Mouse (Mus musculus) intestine, postnatal 0 days (tissue): ENCODE results near the gene Msln. TPM values are rescaled to one million over a fixed set of nuclear protein-coding genes. Genes with fewer than 3 reads are reported as not detected.

Source experiments
- ATAC-seq: fragments of 200-750 bp; cut with Nextera tagmentation; 2 replicates; pipeline ENCODE4 v1.8.0; 2017; ENCODE audit warnings: mild to moderate bottlenecking, moderate TSS enrichment, moderate library complexity
- H3K27ac ChIP-seq: fragments of 300-500 bp; sonication (generic); 2 replicates; pipeline ENCODE4 v1.5.1; 2014; ENCODE audit warnings: mild to moderate bottlenecking, low read depth, low read length, moderate library complexity
- H3K27me3 ChIP-seq: fragments of 300-500 bp; sonication (generic); replicated peaks from 2 replicates; pipeline ENCODE4 v1.6.1; 2014; ENCODE audit warnings: low read length, mixed read lengths; ENCODE audit not compliant: control insufficient read depth, insufficient read depth
- H3K36me3 ChIP-seq: fragments of 300-500 bp; sonication (generic); 2 replicates; pipeline ENCODE4 v1.6.1; 2014; ENCODE audit warnings: mild to moderate bottlenecking, moderate library complexity; ENCODE audit not compliant: control insufficient read depth, insufficient read depth
- H3K4me1 ChIP-seq: fragments of 300-500 bp; sonication (generic); replicated peaks from 2 replicates; pipeline ENCODE4 v1.6.1; 2014; ENCODE audit warnings: antibody characterized with exemption, low read length, mixed read lengths; ENCODE audit not compliant: control insufficient read depth, insufficient read depth
- H3K4me2 ChIP-seq: fragments of 300-500 bp; sonication (generic); replicated peaks from 2 replicates; pipeline ENCODE4 v1.6.1; 2014; ENCODE audit warnings: low read depth, mild to moderate bottlenecking, moderate library complexity
- H3K4me3 ChIP-seq: fragments of 300-500 bp; sonication (generic); 2 replicates; pipeline ENCODE4 v1.5.1; 2014; ENCODE audit warnings: low read depth, low read length
- H3K9ac ChIP-seq: fragments of 300-500 bp; sonication (generic); 2 replicates; pipeline ENCODE4 v1.6.1; 2014; ENCODE audit warnings: mild to moderate bottlenecking, low read depth, low read length
- H3K9me3 ChIP-seq: fragments of 300-500 bp; sonication (generic); 2 replicates; pipeline ENCODE4 v1.6.1; 2016; ENCODE audit warnings: mixed run types; ENCODE audit not compliant: control insufficient read depth
- CTCF ChIP-seq: sonication (generic); IDR thresholded peaks from 2 replicates; pipeline ENCODE4 v1.5.1; 2016; ENCODE audit warnings: low read depth, mild to moderate bottlenecking, control low read depth, antibody characterized with exemption, moderate library complexity
- WGBS: fragments of 180-500 bp; shearing (Covaris S2); extraction: QIAGEN DNeasy Blood & Tissue Kit; methylation state at CpG from one replicate; pipeline ENCODE4 v1.1.7; 2014; 5-methylcytosine and 5-hydroxymethylcytosine counted together
- polyA plus RNA-seq: library from polyadenylated mRNA; unstranded; fragments of >200 nt; fragmentation: Nextera tagmentation; extraction: Ambion mirVana; gene quantifications from 2 replicates; pipeline ENCODE4 v1.2.1, GENCODE M21; 2015

The Msln gene
- polyA plus RNA-seq, 1 experiment from 2014 or later = 48.2 TPM

DNA sequence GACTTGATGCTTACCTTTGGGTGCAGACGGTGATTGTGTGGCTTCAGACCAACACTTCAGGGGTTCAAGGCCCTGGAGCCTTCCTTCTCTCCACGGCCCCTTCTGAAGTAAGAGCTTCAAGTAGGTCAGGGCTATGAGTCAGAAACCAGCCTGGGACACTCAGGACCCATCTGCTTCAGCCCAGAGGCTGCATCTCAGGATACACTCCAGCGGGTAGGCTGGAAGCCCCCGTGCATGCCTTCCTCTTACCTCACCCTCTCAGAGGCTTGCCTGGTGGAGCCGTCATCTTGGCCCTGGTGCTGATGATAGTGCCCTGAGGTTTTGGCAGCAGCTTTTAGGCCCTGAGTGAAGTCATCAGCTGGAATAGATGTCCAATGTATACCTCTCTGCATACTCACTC lies 18.9 kb downstream of the Msln start:
- H3K4me1 ChIP-seq = no peaks in the 10 kb centered on the region
- H3K4me3 ChIP-seq = no peak overlapping the region
- WGBS = 85% methylated on average over 5 of the region's 5 CpGs
- no peak for TF ChIP-seq CTCF
- no peak for ATAC-seq
- no peaks in the 10 kb centered on the region for H3K9me3 ChIP-seq
- no peak overlapping the region for H3K27ac ChIP-seq
- H3K36me3 ChIP-seq = no peaks in the 10 kb centered on the region; the same call in 1 of the 2 replicates
- no peak overlapping the region for H3K9ac ChIP-seq
- no peak overlapping the region for H3K4me2 ChIP-seq
- H3K27me3 ChIP-seq = no peaks in the 10 kb centered on the region

- no peaks in the 10 kb centered on the region for H3K27me3 ChIP-seq
- H3K27ac ChIP-seq = no peak overlapping the region
- no peak overlapping the region for H3K4me3 ChIP-seq
- H3K4me2 ChIP-seq = no peak overlapping the region
- H3K4me1 ChIP-seq = 0 out of 2 replicates have a peak, but pooled peaks cover 4% of the 10 kb centered on the region
- no peak overlapping the region for H3K9ac ChIP-seq
- no peaks in the 10 kb centered on the region for H3K9me3 ChIP-seq
- peak; percentile 97 for TF ChIP-seq CTCF
- H3K36me3 ChIP-seq = no peaks in the 10 kb centered on the region; the same call in 1 of the 2 replicates
- no peak for ATAC-seq
- WGBS = 11% methylated on average over 2 of the region's 2 CpGs
These were observed 22.1 kb downstream of the Msln start for GRCm38 (mm10) chr17:25732082-25732481.

- Histone ChIP-seq H3K9ac (peak overlapping the region; percentile 72), H3K4me1 (peaks cover 4% of the 10 kb centered on the region; the same call in 1 of the 2 replicates), H3K4me3 (peak overlapping the region; percentile 59), H3K27ac (no peak overlapping the region), H3K36me3 (peaks cover 3% of the 10 kb centered on the region; the same call in 1 of the 2 replicates), H3K27me3 (no peaks in the 10 kb centered on the region), H3K4me2 (peak overlapping the region; percentile 89), H3K9me3 (no peaks in the 10 kb centered on the region)
- no peak for TF ChIP-seq CTCF
- WGBS = 12% methylated on average over 4 of the region's 4 CpGs
- no peak for ATAC-seq
These were observed 26.2 kb downstream of the Msln start for GRCm38 (mm10) chr17:25728009-25728270.

DNA sequence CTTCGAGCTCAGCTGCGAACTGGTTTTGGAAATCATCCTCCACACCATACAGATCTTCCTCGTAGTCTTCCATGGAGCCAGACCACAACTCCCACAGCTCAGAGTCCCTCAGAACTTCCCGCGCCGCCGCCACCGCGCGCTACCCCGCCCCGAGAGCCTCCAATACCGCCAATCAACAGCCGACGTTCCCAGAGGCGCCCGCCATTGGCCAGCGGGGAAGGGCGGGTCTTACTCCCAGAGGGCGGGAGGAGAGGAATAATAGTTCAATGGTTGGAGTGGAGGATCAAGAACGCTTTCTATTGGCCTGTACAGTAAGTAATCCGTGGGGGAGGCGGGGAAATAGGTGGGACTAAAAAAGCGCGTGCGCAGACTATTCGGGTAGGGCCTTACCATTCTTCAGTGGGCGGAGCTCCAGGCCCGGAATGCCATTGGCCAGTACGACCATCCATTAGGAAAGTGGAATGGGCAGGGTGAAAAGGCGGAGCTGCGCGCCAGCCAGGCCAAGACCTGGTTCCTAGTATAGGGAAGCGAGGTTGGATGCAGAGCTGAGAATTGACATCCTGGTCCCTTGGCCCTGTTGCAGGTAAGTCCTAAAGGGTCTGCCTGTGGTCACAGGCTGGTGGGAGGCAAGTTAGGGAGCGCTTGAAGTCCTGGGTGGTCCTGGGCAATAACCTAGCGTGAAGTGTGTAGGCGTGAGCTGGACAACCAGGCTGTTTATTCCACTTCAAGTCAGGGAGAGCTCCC lies 26.7 kb downstream of the Msln start, which contains the start of the genes Chtf18 and Rpusd1:
TSS of gene Chtf18 (minus strand) at position 155 of the 744 bp plus-strand sequence.
TSS of gene Rpusd1 (plus strand) at position 406 of the 744 bp plus-strand sequence.
- peak; percentile 98 for ATAC-seq
- peak within 1 kb of the TSS; percentile 72 for H3K9ac ChIP-seq
- no peaks in the 10 kb centered on the region for H3K27me3 ChIP-seq
- H3K4me1 ChIP-seq = peaks cover 4% of the 10 kb centered on the region; the same call in 1 of the 2 replicates
- H3K9me3 ChIP-seq = no peaks in the 10 kb centered on the region
- peaks cover 8% of the 10 kb centered on the region; the same call in 1 of the 2 replicates for H3K36me3 ChIP-seq
- H3K27ac ChIP-seq = no peak within 1 kb of the TSS
- no peak for TF ChIP-seq CTCF
- WGBS = under 1% methylated on average over 37 of the region's 37 CpGs
- peak within 1 kb of the TSS; percentile 59 for H3K4me3 ChIP-seq
- peak within 1 kb of the TSS; percentile 93 for H3K4me2 ChIP-seq

DNA sequence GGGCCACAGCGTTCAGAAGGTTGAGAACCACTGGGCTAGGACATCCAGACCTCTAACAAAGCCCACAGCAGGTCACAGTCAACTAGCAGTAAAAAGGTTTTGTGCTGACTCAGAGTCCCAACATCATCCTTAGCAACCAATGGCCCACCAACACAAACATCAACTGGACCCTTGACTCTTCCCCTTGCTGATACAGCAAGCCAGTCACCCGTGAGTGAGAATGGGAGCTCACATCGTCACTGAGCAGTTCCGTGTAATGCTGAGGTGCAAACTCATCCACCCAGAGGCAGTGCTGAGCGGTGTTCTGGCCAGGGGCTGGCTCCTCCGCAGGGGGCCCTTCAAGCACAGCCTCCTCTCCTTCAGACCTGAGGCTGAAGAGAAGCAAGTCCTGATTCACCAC lies 28.9 kb downstream of the Msln start:
- Histone ChIP-seq H3K9me3 (no peaks in the 10 kb centered on the region), H3K4me1 (peaks cover 4% of the 10 kb centered on the region; the same call in 1 of the 2 replicates), H3K27me3 (no peaks in the 10 kb centered on the region), H3K4me3 (no peak overlapping the region), H3K36me3 (peaks cover 24% of the 10 kb centered on the region; the same call in 1 of the 2 replicates), H3K9ac (no peak overlapping the region), H3K27ac (no peak overlapping the region), H3K4me2 (no peak overlapping the region)
- no peak for TF ChIP-seq CTCF
- ATAC-seq = no peak
- WGBS = 86% methylated on average over 6 of the region's 6 CpGs

DNA sequence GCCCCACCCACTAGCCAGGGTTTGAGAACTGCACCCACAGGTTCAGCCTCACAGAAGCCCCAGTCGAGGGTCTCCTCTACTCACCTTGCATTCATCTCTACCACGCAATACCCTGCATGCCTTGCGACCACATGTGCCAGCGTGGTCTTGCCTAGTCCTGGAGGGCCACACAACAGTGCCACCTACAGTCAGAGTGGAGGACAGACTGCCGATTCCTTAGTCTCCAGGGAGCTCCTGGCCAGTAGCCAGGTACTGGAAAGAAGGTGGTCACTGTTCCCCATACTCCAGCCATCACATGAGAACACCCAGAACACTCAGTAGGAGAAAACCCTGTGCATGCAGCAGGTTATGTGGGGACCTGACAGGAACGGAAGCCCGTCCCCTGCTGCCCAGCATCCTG lies 30.3 kb downstream of the Msln start:
- no peaks in the 10 kb centered on the region for H3K9me3 ChIP-seq
- H3K4me1 ChIP-seq = peaks cover 4% of the 10 kb centered on the region; the same call in 1 of the 2 replicates
- H3K9ac ChIP-seq = no peak overlapping the region
- no peak overlapping the region for H3K27ac ChIP-seq
- 79% methylated on average over 7 of the region's 7 CpGs for WGBS
- ATAC-seq = no peak
- peaks cover 24% of the 10 kb centered on the region; the same call in 1 of the 2 replicates for H3K36me3 ChIP-seq
- H3K4me3 ChIP-seq = no peak overlapping the region
- H3K27me3 ChIP-seq = no peaks in the 10 kb centered on the region
- TF ChIP-seq CTCF = peak; percentile 56
- H3K4me2 ChIP-seq = no peak overlapping the region
